Mouse (Mus musculus): ENCODE results near the gene Arhgdig.

- no peak for TF ChIP-seq USF1 (IDR thresholded peaks at IDR 0.05; ENCODE audit: low read depth)
- no peak for TF ChIP-seq MAX (IDR thresholded peaks at IDR 0.05; ENCODE audit: low read depth)
- TF ChIP-seq CEBPB (IDR thresholded peaks at IDR 0.05; ENCODE audit: insufficient read depth, poor library complexity, severe bottlenecking), result no peak
Measured at GRCm38 (mm10) chr17:26225150-26225549, 17.6 kb upstream of the Arhgdig start.

Measured in myocyte (in vitro differentiated cells).